Mouse (Mus musculus): ENCODE measurements around the gene Polk.

Gene Polk

GRCm38 (mm10) chr13:96542081-96542889 lies at the start of gene Polk, which contains the start of gene Col4a3bp:
Gene Polk, minus strand, starts transcription at chr13:96542579.
Gene Col4a3bp, plus strand, starts transcription at chr13:96542618.
- DNase-seq (ENCODE audit: low read depth, low spot score) = peak; percentile 97

GRCm38 (mm10) chr13:96588642-96589041 lies 46.3 kb upstream of the Polk start:
- no peak for DNase-seq (ENCODE audit: low read depth, low spot score)

GRCm38 (mm10) chr13:96586540-96586939 lies 44.2 kb upstream of the Polk start:
- no peak for DNase-seq (ENCODE audit: low read depth, low spot score)

GRCm38 (mm10) chr13:96584201-96584600 lies 41.8 kb upstream of the Polk start:
- DNase-seq (ENCODE audit: low read depth, low spot score) = no peak

GRCm38 (mm10) chr13:96579979-96580378 lies 37.6 kb upstream of the Polk start:
- no peak for DNase-seq (ENCODE audit: low read depth, low spot score)

- no peak for DNase-seq (ENCODE audit: low read depth, low spot score)
Observed at GRCm38 (mm10) chr13:96579104-96579503, 36.7 kb upstream of the Polk start.

GRCm38 (mm10) chr13:96574170-96574569 lies 31.8 kb upstream of the Polk start:
- no peak for DNase-seq (ENCODE audit: low read depth, low spot score)

- no peak for DNase-seq (ENCODE audit: low read depth, low spot score)
Observed at GRCm38 (mm10) chr13:96571016-96571361, 28.6 kb upstream of the Polk start.

GRCm38 (mm10) chr13:96570313-96571015 lies 28.1 kb upstream of the Polk start:
- no peak for DNase-seq (ENCODE audit: low read depth, low spot score)

- DNase-seq (ENCODE audit: low read depth, low spot score) = no peak
Observed at GRCm38 (mm10) chr13:96567977-96568376, 25.6 kb upstream of the Polk start.

- DNase-seq (ENCODE audit: low read depth, low spot score) = no peak
Observed at GRCm38 (mm10) chr13:96555099-96555498, 12.7 kb upstream of the Polk start.

GRCm38 (mm10) chr13:96547941-96548340 lies 5.6 kb upstream of the Polk start:
- no peak for DNase-seq (ENCODE audit: low read depth, low spot score)

- DNase-seq (ENCODE audit: low read depth, low spot score) = no peak
Observed at GRCm38 (mm10) chr13:96547250-96547649, 4.9 kb upstream of the Polk start.

- no peak for DNase-seq (ENCODE audit: low read depth, low spot score)
Observed at GRCm38 (mm10) chr13:96544506-96544905, 2.1 kb upstream of the Polk start.

- DNase-seq (ENCODE audit: low read depth, low spot score) = peak; percentile 17
Observed at GRCm38 (mm10) chr13:96542901-96543891, 817 bp upstream of the Polk start.

- no peak for DNase-seq (ENCODE audit: low read depth, low spot score)
Observed at GRCm38 (mm10) chr13:96541381-96541780, 998 bp downstream of the Polk start.

- DNase-seq (ENCODE audit: low read depth, low spot score) = no peak
Observed at GRCm38 (mm10) chr13:96538103-96538502, 4.3 kb downstream of the Polk start.

- no peak for DNase-seq (ENCODE audit: low read depth, low spot score)
Observed at GRCm38 (mm10) chr13:96536821-96537572, 5.4 kb downstream of the Polk start.

- no peak for DNase-seq (ENCODE audit: low read depth, low spot score)
Observed at GRCm38 (mm10) chr13:96533742-96534141, 8.6 kb downstream of the Polk start.

GRCm38 (mm10) chr13:96532176-96532575 lies 10.2 kb downstream of the Polk start:
- no peak for DNase-seq (ENCODE audit: low read depth, low spot score)

GRCm38 (mm10) chr13:96530064-96530463 lies 12.3 kb downstream of the Polk start:
- no peak for DNase-seq (ENCODE audit: low read depth, low spot score)

All from embryo, embryonic 11.5 days (tissue).